Mouse (Mus musculus) lung, postnatal 14 days (tissue): ENCODE measurements around the gene Copz2.
A peak's percentile ranks its signal among the peaks of the same experiment; 100 is the strongest.

ENCODE experiments used
- DNase-seq: peaks from one replicate; pipeline ENCODE4 v3.0.0; 2021

The Copz2 gene

DNA sequence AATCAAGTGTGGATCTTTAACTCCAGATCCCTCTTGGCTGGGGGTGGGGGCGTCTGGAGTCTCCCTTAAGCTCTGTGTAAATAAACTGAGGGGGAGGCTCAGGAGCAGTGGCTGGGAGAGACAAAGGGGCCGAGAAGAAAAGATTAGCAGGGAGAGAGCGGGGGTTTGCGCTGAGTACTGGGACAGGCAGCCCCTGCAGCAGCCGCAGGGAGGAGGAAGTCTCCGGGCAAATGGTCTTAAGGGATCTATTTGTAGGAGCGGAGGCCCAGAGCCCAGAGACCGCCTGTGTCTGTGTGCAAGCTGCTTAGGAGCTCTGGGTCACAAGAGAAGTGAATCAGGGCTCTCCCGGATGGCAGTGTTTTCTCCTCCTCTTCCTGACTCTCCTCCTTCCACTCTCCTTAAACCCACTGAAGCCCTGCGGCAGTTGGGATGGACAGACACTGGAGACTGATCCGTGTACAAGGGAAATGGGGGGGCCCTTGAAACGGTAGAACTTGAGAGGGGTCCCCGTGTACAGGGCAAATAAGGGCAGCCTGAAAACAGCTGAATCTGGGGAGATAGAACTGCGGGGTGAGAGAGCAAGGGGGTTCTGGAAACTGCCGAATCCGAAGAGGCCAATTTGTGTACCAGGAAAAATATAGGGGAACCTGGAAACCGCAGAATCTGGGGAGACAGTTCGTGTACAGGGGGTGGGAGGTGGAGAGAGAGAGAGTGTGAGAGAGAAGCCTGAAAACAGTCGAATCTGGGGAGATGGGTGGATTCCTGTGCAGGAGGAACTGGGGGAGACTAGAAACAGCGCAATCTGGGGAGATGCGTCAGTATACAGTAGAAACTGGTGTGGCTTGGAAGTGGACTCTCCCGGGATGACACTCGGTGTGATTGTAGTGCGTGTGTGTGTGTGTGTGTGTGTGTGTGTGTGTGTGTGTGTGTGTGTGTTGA, 23.0 kb downstream of the Copz2 start:
- DNase-seq: no peak

- no peak for DNase-seq
Measured at GRCm38 (mm10) chr11:96873601-96874140, 24.0 kb downstream of the Copz2 start.

GRCm38 (mm10) chr11:96875270-96875669, 25.6 kb downstream of the Copz2 start:
- DNase-seq: no peak

DNA sequence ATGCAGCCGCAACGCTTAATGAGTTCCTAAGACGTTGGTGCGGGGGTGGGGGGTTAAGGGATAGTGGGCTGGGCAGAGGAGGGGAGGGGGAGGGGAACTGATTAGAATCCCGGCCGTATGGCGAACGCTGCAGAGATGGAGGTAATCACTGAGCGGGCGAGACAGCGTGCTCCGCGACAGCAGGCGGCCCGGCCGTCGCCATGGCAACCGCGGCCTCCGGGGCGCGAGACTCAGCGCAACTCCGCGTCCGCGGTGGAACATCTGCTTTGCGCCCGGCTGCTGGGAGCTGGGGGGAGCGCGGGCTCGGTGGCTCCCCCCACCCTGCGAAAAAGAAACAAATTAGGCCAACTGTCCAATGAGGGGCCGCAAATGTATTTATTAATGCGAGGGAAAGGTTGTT, 26.1 kb downstream of the Copz2 start:
- DNase-seq: peak; percentile 70

DNA sequence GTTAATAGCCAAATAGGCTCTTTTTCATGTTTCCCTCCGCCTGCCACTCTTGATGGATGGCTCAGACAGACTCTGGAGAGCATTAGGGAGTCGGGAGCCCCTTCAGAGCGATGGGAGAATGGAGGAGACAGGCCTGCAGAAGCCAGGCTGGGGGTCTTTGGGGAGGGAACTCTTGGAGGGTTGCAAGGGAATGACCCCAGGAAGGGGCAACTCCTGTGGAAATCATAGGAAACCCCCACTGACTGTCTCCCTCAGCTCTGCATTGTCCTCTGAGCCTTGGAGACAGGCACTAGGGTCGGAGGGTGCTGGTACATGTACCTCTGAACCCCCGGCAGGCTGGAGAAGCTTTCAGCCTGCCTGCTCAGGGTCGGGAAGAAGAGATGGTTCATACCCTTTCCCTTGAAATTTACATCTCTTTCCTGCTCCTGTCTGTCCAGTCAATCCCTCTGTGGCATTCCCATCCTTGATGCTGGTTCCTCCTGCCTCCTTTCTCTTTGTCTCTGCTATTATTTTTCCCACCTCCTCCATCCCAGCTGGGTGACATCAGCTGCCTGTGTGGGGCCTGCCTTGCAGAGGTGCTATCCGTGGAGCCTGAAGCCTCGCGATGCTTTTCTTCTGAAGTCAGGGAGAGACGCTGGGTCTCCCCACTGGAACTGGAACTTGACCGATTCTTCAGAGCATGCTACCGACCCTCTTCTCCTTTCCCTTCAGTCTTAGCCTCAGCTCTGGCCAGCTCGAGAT, 26.8 kb downstream of the Copz2 start:
- no peak for DNase-seq

GRCm38 (mm10) chr11:96877071-96877470, 27.4 kb downstream of the Copz2 start:
- DNase-seq: no peak

- DNase-seq: no peak
Measured at GRCm38 (mm10) chr11:96878715-96879114, 29.0 kb downstream of the Copz2 start.

- DNase-seq: no peak
Measured at GRCm38 (mm10) chr11:96879359-96879758, 29.7 kb downstream of the Copz2 start.

- DNase-seq: peak; percentile 34
Measured at GRCm38 (mm10) chr11:96880296-96880695, 30.6 kb downstream of the Copz2 start.

DNA sequence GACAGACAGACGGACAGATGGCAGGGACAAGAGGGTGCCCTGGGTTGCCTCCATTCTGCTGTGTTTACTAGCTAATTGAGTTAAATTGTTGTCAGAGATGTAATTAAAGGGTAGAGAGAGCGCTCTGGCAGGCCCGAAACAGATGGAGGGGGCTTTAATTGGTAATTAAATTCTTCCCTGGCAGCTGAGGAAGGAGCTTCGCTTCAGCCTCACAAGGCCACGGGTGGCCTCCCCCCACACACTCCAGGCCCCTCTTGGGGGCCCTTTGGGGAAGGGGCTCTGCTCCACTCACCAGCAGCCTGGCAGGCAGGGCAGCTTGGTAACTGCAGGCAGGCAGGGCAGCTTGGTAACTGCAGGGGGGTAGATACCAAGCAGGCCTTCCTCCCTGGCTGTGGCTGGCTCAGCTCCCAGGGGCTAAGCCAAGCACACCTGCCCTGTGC, 36.3 kb downstream of the Copz2 start:
- no peak for DNase-seq

GRCm38 (mm10) chr11:96886942-96887546, 37.4 kb downstream of the Copz2 start:
- DNase-seq: no peak

- no peak for DNase-seq
Measured at GRCm38 (mm10) chr11:96891784-96892527, 42.3 kb downstream of the Copz2 start.

DNA sequence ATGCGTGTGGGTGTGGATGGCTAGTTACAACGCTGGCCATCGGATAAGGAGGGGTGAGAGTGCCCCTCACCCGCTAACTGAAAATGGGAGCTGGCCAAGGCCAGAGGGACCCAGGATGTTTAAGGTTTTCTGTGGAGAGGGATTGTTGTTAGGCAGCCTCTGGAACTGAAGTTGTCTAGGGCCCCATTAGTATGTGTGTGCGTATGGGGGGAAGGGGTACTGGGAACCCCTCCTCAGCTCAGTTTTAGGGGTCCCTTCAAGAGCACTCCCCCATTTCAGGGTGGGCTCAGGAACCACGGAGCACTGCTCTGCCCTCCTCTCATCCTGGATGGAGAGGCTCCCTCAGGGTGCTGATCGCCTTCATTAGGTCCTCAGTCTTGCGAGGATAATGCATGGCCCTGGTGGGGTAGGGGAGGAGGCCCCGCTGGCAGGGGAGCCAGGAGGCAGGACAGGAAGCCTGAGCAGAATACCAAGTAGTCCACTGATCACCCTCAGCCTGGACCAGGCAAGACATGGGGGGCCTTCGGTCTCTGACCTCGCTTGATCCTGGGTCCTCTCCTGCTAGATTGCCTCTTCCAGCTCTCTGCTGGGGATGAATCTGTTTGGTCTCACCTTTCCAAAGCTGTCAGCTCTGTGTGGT, 43.7 kb downstream of the Copz2 start:
- no peak for DNase-seq

DNA sequence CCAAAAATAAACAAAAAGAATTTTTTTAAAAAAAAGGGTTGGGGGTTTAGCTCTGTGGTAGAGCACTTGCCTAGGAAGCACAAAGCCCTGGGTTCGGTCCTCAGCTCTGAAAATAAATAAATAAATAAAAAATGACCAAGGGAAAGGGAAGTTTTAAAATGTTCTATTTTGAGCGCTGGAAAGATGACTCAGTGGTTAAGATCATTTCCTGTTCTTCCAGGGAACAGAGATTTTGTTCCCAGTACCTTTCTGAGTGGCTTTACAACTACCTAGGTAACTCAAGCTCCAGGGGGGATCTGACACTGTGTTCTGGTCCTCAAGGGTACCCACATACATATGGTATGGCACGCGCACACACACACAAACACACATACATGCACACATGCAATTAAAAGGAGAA, 46.2 kb downstream of the Copz2 start:
- DNase-seq: no peak

- no peak for DNase-seq
Measured at GRCm38 (mm10) chr11:96899449-96900306, 50.0 kb downstream of the Copz2 start.

DNA sequence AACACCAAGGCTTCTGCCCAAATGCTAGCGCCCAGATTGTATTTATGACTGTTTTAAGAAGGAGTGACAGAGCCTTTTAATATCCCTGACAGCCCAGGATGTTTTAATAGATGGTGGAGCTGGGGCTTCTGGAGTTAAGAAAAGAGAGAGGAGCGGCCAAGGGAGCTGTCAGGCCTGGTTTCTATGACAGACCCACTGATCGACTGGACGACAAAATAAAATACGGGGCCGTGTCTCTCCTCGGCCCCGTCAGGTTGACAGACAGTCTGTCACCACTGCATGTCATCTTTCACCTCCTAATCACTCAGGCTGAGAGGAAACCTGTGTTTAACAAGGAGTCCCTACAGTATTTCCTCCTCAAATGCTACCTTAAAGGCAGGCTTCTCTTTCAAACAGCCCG, 51.7 kb downstream of the Copz2 start:
- no peak for DNase-seq

- DNase-seq: no peak
Measured at GRCm38 (mm10) chr11:96902639-96903635, 53.3 kb downstream of the Copz2 start.

DNA sequence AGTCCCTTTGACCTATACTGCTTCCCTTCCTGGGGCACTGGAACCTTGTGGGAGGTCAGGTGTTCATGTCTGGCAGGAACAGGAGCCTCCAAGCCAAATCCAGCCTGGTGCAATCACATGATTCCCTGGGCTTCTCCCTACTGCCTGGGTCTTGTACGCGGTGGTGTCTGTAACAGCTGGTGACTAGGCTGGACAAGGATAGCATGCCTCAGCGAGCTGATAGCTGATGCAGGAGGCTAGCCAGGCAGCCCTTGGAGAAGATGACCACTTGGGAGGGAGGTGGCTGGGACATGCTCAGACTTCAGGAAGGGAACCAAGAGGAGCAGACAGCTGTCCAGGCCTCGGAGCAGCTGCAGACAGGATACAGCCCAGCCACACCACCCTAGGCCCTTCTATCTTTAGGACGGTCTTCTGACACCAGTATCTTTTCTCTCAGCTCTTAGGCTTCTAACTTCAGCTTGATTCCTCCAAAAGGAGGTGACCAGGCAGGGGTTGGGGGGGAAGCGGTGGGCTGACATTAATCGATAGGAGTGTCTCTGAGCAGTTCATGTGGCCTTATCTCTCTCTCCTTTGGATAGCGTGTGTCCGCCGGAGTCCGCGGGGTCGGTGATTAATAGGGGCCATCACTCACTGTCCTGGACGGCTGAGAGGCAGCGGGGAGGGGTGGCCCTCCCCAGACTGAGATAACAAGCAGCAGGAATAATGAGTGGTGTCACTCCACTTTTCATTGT, 56.9 kb downstream of the Copz2 start:
- no peak for DNase-seq

DNA sequence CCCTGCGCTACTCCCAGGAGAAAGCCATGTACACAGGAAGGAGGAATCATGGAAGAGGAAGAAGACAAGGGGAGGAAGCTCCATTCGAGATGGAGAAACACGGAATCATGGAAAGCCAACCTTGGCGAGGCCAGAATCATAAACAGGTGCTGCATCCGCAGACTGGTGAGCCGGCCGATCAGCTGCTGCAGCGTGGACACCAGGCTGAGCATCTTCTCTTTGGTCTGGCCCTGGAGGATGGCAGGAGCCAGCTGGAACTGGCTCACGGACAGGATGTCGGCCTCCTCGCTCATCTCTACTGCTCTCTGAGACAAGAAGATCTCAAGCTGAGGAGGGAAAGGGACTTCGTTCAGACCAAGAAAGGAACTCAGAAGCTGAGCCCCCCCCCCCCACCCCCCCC, 58.9 kb downstream of the Copz2 start:
- DNase-seq: no peak
